Mouse (Mus musculus): ENCODE measurements around the gene Maea. TPM values are rescaled to one million over a fixed set of nuclear protein-coding genes. Genes with fewer than 3 reads are reported as not detected.

The Maea gene
- total RNA-seq (2023): 10 to 100 TPM; 61.7 to 84.3 TPM

GRCm38 (mm10) chr5:33335273-33335976, at the start of gene Maea:
Gene Maea, plus strand, starts transcription at chr5:33335509.

GRCm38 (mm10) chr5:33378302-33378854, 43.1 kb downstream of the Maea start, which contains the start of gene Uvssa:
Gene Uvssa, plus strand, starts transcription at chr5:33378549.

Other genes starting within 250 kb of the Maea start
- not detected for gene Slc5a1, start 231.3 kb upstream of the Maea start, total RNA-seq (2023)
- gene Spon2, start 117.1 kb upstream of the Maea start, total RNA-seq (2023): under 1 TPM; 0.50 to 0.52 TPM
- 100 to 1,000 TPM; 161 to 172 TPM for gene Ctbp1, start 60.5 kb upstream of the Maea start, total RNA-seq (2023)
- gene Uvssa, start 43.0 kb downstream of the Maea start, total RNA-seq (2023): 10 to 100 TPM; 11.6 to 12.7 TPM
- gene Nkx1-1, start 98.5 kb downstream of the Maea start, total RNA-seq (2023): not detected

Data from monocyte, adult 59 days (primary cell).